Mouse (Mus musculus): ENCODE results near the gene Zfp142. TPM values are rescaled to one million over a fixed set of nuclear protein-coding genes. Genes with fewer than 3 reads are reported as not detected.

Gene Zfp142
- total RNA-seq, 2 experiments from 2014 or later = 12.1 to 14.2 TPM

DNA sequence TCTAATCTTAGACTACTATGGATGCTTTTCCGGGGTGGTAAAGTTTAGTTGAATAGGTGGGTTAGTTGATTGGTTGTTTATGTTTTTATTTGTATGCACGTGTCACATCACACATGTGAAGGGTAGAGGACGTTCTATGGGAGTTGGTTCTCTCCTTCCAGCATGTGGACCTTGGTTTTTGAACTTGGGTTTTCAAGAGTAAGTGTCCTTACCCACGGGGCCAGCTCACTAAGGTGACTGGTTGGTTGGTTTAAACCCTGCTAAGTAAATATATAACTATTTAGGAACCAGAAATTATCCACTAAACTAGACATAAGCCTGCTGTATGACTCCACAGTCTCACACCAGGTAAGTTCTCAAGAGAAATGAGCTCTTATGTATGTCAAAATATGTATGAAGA lies 63.3 kb downstream of the Zfp142 start:
- DNase-seq = no peak
- intact Hi-C loops (cut with DNase I) = no loop called here

DNA sequence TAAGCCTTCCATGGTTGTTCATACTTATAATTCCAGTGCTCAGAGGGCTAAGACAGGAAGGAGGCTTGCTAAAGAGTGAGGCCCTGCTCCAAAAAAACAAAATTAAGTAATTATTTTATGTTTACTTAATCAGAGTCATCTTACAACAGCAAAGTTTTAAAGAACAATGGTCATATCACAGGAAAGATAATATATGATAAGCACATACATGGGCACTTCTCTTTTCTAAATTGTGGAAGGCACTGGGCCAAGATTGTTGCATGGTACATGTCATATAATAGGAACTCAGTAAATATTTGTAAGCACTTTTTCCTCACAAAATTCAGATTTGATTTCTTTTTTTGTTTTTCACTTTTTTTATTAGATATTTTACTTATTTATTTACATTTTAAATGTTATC lies 68.2 kb downstream of the Zfp142 start:
- no peak for DNase-seq
- intact Hi-C loops (cut with DNase I) = no loop called here

Small RNA genes lying within 50 kb of the gene (microRNA-seq; reads per million reads assigned to microRNA genes)
- 0 reads per million in 2 experiments for gene Gm25035

Other genes starting within 250 kb of the Zfp142 start
- gene Catip, start 226.1 kb downstream of the Zfp142 start, total RNA-seq (2021) = under 1 TPM; 0.12 to 0.67 TPM
- gene Slc11a1, start 213.1 kb downstream of the Zfp142 start, total RNA-seq (2021) = 1 to 10 TPM; 2.7 to 4.1 TPM
- gene Ctdsp1, start 196.7 kb downstream of the Zfp142 start, total RNA-seq (2021) = 100 to 1,000 TPM; 106 to 118 TPM
- gene Vil1, start 178.9 kb downstream of the Zfp142 start, total RNA-seq (2021) = under 1 TPM; 0.65 to 0.83 TPM
- 10 to 100 TPM; 16.0 to 17.2 TPM for gene Cnot9, start 82.2 kb downstream of the Zfp142 start, total RNA-seq (2021)
- not detected for gene Plcd4, start 45.4 kb downstream of the Zfp142 start, total RNA-seq (2021)
- gene Usp37, start 44.0 kb downstream of the Zfp142 start, total RNA-seq (2021) = 10 to 100 TPM; 10.8 to 12.4 TPM
- gene Bcs1l, start within 50 bp of the Zfp142 start, total RNA-seq (2021) = 10 to 100 TPM; 25.3 to 27.0 TPM
- gene Rnf25, start 13.2 kb upstream of the Zfp142 start, total RNA-seq (2021) = 10 to 100 TPM; 16.5 to 21.5 TPM
- gene Stk36, start 13.2 kb upstream of the Zfp142 start, total RNA-seq (2021) = 1 to 10 TPM in 1 of 2 experiments, under 1 TPM in 1; 1.00 to 1.6 TPM
- 10 to 100 TPM; 13.8 to 14.7 TPM for gene Ttll4, start 73.5 kb upstream of the Zfp142 start, total RNA-seq (2021)
- gene Cyp27a1, start 125.3 kb upstream of the Zfp142 start, total RNA-seq (2021) = 10 to 100 TPM; 10.4 to 17.1 TPM
- gene Prkag3, start 161.0 kb upstream of the Zfp142 start, total RNA-seq (2021) = 1 to 10 TPM; 1.2 TPM
- gene Wnt6, start 183.6 kb upstream of the Zfp142 start, total RNA-seq (2021) = under 1 TPM; 0.17 to 0.67 TPM
- not detected for gene Wnt10a, start 203.3 kb upstream of the Zfp142 start, total RNA-seq (2021)

All from heart, postnatal 14 days (tissue).